Mouse (Mus musculus) right cerebral cortex, adult 2 months (tissue): ENCODE data around the gene Sec24a.
"Not testable (repeated sequence)": the region's sequence is repeated elsewhere in the genome, so short reads cannot be mapped to it uniquely, and the experiment has no call there.

Experiments used
- DNase-seq, 2 experiments: peaks; one replicate each; pipeline ENCODE4 v3.0.0; 2021 to 2022; ENCODE audit warnings: low spot score in 2 of 2

Gene Sec24a

DNA sequence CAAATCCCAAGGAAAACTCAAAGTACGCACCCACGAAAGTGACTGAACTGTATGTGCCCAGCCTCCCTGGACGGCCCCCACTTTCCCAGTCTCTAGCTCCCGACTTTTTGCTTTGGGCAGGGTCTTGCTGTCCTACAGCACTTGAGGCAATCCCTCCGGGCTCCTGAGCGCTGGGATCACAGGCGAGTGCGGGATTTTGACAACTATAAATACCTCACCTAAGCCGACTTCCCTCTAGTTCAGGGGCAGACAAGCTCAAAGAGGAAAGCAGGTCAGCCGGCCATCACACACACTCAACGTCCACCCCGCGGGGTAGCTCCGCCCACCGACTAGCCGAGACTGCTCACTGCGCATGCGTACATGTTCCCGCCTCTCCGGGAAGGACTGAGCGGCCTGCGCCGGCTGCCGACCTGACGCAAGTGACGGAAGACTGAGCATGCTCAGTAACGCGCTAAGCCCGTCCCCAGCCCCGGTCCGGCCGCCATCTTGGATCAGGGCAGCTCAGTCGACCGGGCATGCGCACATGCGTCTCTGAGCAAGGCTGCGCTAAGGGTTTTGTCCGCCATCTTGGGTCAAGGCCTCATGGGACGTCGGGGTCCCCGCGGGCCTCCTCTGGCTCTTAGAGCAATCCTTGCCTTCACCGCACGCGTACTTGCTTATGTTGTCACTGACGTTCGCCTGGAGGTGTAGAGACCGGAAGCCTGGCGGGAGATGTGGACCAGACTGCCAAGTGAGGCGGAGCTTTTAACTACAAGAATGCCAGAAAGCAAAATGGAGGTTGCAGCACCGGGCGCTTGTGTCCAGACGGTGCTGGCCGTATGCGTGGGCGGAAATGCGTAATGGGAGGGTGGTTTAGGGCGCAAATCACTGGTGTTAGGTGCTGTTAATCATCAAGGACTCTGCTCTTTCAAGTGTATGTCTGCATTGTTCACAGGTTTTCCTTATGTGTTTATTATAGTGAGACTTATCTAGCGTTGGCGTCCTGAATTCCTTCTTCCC, 74.8 kb downstream of the Sec24a start, which contains the start of gene 0610009B22Rik:
0610009B22Rik (minus strand) TSS at position 545 of the 999 bp plus-strand sequence.
- peak; percentile 99 to 100 for DNase-seq

GRCm38 (mm10) chr11:51681976-51682374, 81.5 kb downstream of the Sec24a start:
- DNase-seq = no peak

- DNase-seq = peak; percentile 87 to 95
These were observed 82.0 kb downstream of the Sec24a start for GRCm38 (mm10) chr11:51681324-51681975.

GRCm38 (mm10) chr11:51679466-51679865, 84.0 kb downstream of the Sec24a start:
- no peak for DNase-seq

DNA sequence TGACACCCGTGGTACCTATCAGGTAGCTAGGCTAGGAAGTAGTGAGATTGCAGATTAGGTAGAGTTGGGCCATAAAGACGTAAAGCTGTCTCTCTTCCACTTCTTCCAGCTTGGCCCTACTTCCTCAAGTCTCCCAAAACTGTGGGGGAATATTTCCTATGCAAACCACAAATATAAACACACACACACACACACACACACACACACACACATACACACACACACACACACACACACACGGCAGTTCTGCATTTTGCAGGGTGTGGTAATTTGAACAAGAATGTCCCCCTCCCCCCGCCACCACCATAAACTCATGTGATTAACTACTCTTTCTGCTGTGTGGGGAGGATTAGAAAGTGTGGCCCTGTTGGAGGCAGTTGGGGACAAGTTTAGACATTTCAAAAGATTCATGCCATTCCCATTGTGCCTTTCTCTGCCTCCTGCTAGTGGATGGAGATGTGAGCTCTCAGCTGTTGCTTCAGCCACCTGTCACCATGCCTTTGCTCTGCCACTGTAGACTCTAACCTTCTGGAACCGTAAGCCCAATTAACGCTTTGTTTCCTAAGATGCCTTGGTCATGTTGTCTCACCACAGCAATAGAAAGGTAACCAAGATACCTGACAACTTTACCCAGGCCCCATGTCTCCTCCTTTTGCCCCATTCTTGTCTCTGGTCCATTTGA, 85.6 kb downstream of the Sec24a start:
- no peak for DNase-seq

DNA sequence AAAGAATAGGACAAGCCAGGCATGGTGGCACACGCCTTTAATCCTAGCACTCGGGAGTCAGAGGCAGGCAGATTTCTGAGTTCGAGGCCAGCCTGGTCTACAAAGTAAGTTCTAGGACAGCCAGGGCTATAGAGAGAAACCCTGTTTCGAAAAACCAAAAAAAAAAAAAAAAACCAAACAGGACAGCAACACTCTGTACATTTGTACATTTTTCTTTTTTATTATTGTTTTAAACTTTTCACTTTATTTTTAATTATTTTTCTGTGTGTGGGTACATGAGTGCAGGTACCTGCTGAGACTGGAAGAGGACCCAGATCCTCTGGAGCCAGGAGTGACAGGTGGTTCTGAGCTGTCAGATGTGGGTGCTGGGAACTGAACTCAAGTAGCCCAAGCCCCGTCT, 88.0 kb downstream of the Sec24a start:
- no peak for DNase-seq

DNA sequence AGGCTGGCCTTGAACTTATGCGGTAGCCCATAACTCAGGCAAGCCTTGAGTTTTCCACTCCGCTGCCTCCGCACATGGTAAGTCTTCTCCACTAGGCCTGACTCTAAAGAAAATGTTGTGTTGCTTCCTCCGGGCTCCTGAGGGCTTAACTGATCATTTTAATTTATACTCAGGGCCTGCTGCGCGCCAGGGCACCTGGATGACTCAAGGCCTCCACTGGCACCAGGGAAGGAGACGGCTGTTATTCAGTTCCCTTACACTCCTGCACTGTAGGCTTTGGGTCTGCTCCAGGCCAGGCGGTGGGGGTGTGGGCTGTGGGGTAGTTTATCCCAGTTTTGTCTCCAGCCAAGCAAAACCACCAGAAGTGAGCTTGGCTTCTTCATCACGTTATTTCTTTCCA, 90.1 kb downstream of the Sec24a start:
- no peak for DNase-seq

GRCm38 (mm10) chr11:51671376-51671775, 92.1 kb downstream of the Sec24a start:
- no peak for DNase-seq

- DNase-seq = no peak
These were observed 92.6 kb downstream of the Sec24a start for GRCm38 (mm10) chr11:51670846-51671245.

GRCm38 (mm10) chr11:51664747-51665146, 98.7 kb downstream of the Sec24a start:
- DNase-seq = not testable (repeated sequence)

GRCm38 (mm10) chr11:51662632-51663031, 100.8 kb downstream of the Sec24a start:
- DNase-seq = no peak

DNA sequence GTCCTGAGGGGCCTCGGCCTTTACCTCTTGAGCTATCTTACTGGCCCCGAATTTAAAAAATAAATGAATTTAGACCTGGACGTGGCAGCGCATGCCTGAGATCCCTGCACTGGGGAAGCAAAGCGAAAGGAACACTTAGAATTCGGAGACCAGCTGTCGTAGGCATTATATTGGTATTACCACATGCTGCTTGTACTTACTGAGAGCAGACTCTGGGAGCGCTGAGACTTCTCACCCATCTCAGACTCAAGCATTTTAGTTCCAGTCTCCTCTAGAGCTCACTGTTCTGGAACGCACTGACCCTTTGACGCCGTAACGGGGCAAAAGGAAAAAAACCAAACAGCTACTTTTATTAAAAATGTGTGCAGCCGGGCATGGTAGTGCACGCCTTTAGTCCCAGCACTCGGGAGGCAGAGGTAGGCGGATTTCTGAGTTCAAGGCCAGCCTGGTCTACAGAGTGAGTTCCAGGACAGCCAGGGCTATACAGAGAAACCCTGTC, 101.5 kb downstream of the Sec24a start:
- DNase-seq = no peak

DNA sequence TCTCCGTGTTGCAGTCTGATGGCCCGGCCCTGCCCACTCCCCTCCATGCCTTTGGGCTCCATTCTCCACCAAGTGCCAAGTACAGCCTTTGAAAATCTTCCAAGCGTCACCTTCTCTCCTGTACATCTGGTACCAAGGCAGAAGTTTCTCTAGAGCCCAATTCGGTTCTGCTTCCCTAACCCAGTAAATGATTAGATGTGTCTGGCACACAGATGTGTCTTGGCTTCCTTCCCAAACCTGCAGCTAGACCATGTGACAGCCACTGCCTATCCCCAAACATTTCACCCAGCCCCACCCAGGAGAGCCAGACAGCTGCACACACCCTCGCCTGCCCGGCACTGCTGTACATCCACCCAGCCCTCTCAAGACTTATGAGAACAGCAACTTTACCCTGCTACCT, 104.7 kb downstream of the Sec24a start:
- no peak for DNase-seq

DNA sequence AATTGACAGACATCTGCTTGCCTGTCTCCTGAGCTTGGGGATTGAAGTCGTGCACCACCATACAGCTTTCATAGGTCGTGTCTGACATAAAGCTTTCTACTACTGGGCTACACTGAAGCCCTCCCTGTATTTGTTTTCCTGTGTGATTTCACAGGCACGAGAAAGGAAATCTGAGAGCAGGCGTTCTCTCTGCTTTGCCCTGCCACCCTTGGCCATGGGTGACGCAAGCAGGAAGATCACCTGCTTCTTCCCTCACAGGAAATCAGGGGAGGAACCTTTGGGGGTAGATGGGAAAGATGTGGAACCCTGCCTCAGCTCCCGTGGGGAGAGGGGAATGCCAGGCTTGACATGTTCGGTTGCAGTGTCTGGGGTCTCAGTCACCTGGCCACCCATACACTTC, 105.1 kb downstream of the Sec24a start:
- no peak for DNase-seq

DNA sequence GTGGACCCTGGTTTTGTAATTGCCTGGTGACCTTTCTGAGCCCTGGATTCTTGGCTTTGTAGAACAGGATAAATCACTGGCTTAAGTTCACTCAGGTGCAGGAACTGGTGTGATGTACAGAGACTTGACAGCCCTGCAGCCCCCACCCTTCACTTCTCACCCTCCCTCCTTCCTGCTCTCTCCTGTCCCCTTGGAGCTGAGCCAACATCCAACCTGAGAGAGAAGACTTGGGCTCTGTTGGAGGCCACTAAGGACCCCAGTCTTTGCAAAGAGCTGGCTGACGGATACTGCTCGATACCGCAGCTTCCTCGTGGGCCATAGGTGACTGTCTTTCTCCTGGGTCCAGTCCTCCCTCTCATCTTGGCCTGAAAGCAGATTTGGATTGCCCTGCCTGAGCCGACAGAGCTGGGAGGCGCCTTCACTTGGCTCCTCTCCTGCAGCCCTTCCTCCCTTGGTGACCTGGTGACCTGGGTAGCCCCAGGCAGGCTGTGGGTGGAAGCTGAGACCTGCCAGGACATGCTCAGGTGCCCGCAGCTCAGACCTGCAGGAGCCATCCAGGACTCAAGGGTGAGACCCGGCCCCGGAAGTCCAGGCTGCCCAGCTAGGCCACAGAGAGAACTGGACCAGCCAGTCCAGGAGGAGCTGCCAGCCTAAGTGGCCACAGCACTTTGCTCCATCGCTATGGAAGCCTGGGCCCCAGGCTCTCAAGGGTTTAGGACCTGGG, 106.5 kb downstream of the Sec24a start:
- DNase-seq = no peak

GRCm38 (mm10) chr11:51654891-51655290, 108.5 kb downstream of the Sec24a start:
- DNase-seq = no peak

DNA sequence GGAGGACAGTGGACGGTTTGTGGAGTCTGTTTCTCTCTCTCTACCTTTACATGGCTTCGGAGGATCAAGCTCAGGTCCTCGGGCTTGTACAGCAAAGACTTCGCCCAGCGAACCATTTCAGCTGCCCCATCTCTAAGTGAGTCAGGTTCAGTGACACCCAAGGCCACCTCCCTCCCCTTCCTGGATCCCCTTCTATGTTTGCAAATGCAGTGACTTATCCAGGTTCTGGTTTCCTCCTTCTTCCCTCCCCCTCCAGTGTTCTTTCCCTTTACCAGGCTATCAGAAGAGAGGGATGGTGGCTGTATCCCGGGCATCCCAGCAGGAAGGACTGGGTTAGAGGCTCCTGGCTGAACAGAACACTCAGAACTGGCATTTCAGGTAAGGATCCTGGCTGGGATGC, 109.7 kb downstream of the Sec24a start:
- DNase-seq = no peak

GRCm38 (mm10) chr11:51652889-51653418, 110.5 kb downstream of the Sec24a start:
- no peak for DNase-seq

DNA sequence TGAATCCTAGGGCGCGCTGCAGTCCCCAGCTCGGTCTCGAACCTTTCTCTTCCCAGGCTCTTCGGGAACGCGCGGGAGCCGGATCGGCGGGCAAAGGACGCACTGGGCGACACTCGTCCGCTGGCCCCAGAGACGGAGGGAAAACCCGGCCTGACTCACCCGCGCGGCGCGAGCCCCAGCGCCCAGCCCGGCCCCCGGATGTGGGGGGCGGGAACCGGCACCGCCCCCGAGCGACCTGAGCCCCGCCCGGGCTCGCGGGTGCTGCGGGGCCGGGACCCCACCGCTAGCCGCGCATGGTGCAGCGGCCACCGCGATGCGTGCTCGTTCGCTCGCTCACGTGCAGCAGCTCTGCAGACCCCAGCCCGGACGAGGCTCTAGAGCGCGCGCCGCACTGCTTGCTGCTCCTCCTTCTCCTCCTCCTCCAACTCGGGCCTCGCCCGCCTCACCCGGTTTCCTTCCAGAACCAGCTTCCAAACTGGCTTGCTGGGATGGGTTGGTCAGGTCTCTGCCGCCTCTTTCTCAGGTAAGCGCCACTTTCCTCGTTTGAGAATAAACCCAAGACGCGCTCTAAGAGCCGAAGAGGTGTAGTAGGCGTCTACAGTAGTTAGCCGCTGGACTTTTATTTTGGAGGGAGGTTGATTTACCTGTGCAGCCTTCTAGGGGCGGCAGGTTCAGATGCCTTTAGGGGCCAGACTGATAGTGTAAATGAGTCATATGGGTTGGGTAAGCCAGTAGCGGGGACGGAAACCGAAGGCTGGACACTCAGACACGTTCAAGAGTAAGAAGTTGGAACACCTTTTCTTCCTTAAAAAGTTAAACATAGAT, 112.5 kb downstream of the Sec24a start, which contains the start of the genes N4bp3 and D930048N14Rik:
N4bp3 (minus strand) TSS at position 152 of the 825 bp plus-strand sequence.
D930048N14Rik (plus strand) TSS at position 264 of the 825 bp plus-strand sequence.
- DNase-seq = no peak

DNA sequence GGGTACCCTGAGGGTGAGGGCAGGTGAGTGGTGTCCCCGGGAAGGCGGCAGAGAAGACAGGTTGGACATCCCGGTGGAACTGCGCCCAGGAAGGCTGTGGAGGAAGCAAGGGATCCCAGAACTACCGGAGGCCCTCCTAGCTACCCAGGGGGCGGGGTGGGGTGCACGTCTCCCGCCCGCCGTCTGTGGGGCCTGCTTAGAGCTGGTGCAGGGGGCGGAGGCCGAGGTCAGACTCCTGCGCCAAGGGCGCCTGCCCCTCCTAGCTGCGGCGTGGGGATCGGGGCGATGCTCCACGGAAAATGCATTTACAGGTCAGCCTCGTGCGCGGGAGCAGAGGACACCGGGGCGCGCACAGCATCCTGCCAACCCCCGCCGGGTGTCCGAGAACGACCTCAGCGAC, 113.2 kb downstream of the Sec24a start:
- DNase-seq = no peak
